In the genomic region with DNA sequence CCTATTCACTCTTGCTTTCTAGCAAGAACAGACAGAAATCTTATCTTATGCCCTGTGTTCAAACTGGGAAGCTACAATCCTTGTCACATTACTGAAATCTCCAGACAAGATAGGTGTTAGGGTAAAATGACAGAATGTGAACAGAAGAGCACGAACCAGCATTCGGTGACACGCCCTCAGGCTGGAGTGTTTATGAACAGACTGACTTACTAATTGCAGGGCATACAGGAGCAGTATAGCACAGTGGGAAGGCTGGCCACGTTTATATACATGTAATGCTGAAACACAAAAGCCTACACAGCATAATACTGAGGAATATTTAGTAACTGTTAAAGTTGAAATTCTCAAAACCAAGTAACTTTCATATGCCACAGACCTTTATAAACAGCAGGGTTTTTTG, we compare ENCODE assay signal across 8 mouse cellular contexts.
DNase-seq lines count a peak whose midpoint lies in the region; ATAC-seq lines count a peak whose summit lies in the region.

No protein-coding gene starts in this region.

- ATAC-seq in lung, embryonic 16.5 days (ENCODE audit: low read depth) = no peak
- ATAC-seq in liver, embryonic 13.5 days (ENCODE audit: low read depth) = no peak

- no peaks in the 10 kb centered on the region for H3K27me3 ChIP-seq in lung, embryonic 16.5 days (ENCODE audit: control insufficient read depth, insufficient read depth, low read depth, low read length)
- H3K27me3 ChIP-seq in liver, embryonic 13.5 days = no peaks in the 10 kb centered on the region

- H3K36me3 ChIP-seq in lung, embryonic 16.5 days (ENCODE audit: control insufficient read depth, insufficient read depth, low read length) = no peaks in the 10 kb centered on the region
- no peaks in the 10 kb centered on the region for H3K36me3 ChIP-seq in liver, embryonic 13.5 days

- 21% methylated on average over 4 of the region's 4 CpGs for WGBS in lung, embryonic 16.5 days
- 44% methylated on average over 4 of the region's 4 CpGs for WGBS in liver, embryonic 13.5 days (ENCODE audit: insufficient replicate concordance)

- H3K27ac ChIP-seq in lung, embryonic 16.5 days (ENCODE audit: low read length) = no peak overlapping the region
- H3K27ac ChIP-seq in liver, embryonic 13.5 days = no peak overlapping the region

- H3K4me1 ChIP-seq in lung, embryonic 16.5 days (replicated peaks; ENCODE audit: control insufficient read depth, insufficient read depth, low read length) = no peaks in the 10 kb centered on the region; the same call in 1 of the 2 replicates
- peaks cover 20% of the 10 kb centered on the region for H3K4me1 ChIP-seq in liver, embryonic 13.5 days (replicated peaks)

- H3K4me3 ChIP-seq in lung, embryonic 16.5 days (ENCODE audit: low read length) = peak overlapping the region; percentile 46
- no peak overlapping the region for H3K4me3 ChIP-seq in liver, embryonic 13.5 days (replicated peaks)

- H3K9ac ChIP-seq in lung, embryonic 16.5 days (ENCODE audit: low read length) = peak overlapping the region; percentile 62
- H3K9ac ChIP-seq in liver, embryonic 13.5 days = no peak overlapping the region

- H3K9me3 ChIP-seq in lung, embryonic 16.5 days (ENCODE audit: control insufficient read depth, low read length) = no peaks in the 10 kb centered on the region
- no peaks in the 10 kb centered on the region for H3K9me3 ChIP-seq in liver, embryonic 13.5 days (replicated peaks)

- DNase-seq in cerebellum, adult 11 months = peak; percentile 22
- no peak for DNase-seq in cerebellum, adult 8-10 months
- no peak for DNase-seq in lung, postnatal 25 days (ENCODE audit: low spot score)
- DNase-seq in liver, embryonic 13.5 days = no peak
- no peak for DNase-seq in urinary bladder, adult 2 months (ENCODE audit: low spot score)
- DNase-seq in gastrocnemius, adult 8-10 months (ENCODE audit: low spot score in 2 of 2) = no peak
- no peak for DNase-seq in kidney, postnatal 36 days

- H3K4me2 ChIP-seq in lung, embryonic 16.5 days (ENCODE audit: low read depth, low read length) = peak overlapping the region; percentile 73
- peak overlapping the region; percentile 50 for H3K4me2 ChIP-seq in liver, embryonic 13.5 days
